Mouse (Mus musculus) small intestine, adult 2 months (tissue): ENCODE measurements around the gene Stau1.

Experiments
- CTCF ChIP-seq: fragments of 200-500 bp; IDR thresholded peaks from 2 replicates; pipeline ENCODE4 v1.5.1; 2012; ENCODE audit warnings: low read depth, mild to moderate bottlenecking, control low read depth, inconsistent platforms, low read length, moderate library complexity, mixed read lengths; ENCODE audit not compliant: insufficient replicate concordance, insufficient read length; ENCODE audit errors: extremely low read depth
- POLR2A ChIP-seq: fragments of 200-500 bp; IDR thresholded peaks from 2 replicates; pipeline ENCODE4 v1.6.1; 2012; ENCODE audit warnings: low read depth, mild to moderate bottlenecking, control low read depth, inconsistent platforms, low read length, moderate library complexity

DNA sequence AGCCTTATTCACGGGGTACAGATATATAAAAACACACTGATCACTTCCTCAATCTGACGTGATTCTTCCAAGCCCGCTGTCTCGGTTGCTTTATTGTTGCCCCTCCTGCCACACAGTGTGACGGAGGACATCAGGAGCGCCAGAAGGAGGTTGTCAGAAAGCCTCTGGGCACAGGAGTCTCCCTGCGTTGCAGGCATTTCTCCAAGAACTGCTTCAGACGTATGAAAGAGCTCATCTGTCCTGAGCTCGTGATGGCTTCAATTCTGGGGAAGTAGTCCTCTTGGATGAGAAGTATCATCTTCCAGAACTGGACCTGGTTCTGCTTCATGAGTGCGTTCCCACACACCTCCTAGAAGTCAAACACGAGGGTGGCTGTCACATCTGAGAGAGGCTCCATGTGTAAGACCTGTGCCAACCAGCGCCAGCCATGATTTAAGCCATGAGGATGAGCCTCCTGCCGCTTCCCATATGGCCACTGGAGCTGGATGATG is 10.9 kb upstream of the Stau1 start:
- TF ChIP-seq CTCF (no peak), POLR2A (no peak)
